Mouse (Mus musculus) layer of hippocampus, postnatal 25 days (tissue): ENCODE measurements around the gene Zfp831. TPM values are rescaled to one million over a fixed set of nuclear protein-coding genes. Genes with fewer than 3 reads are reported as not detected.

Experiments used
- DNase-seq, 2 experiments: peaks; one replicate each; pipeline ENCODE4 v3.0.0; 2022; ENCODE audit warnings: mixed read lengths in 2 of 2, low spot score in 1 of 2; ENCODE audit errors: extremely low spot score in 1 of 2
- total RNA-seq, 2 experiments: library from RNA; stranded (reverse); gene quantifications; 2 replicates each; pipeline ENCODE4 v1.2.3; 2021

Gene Zfp831
- total RNA-seq, 2 experiments from 2014 or later: 18.8 to 20.0 TPM

DNA sequence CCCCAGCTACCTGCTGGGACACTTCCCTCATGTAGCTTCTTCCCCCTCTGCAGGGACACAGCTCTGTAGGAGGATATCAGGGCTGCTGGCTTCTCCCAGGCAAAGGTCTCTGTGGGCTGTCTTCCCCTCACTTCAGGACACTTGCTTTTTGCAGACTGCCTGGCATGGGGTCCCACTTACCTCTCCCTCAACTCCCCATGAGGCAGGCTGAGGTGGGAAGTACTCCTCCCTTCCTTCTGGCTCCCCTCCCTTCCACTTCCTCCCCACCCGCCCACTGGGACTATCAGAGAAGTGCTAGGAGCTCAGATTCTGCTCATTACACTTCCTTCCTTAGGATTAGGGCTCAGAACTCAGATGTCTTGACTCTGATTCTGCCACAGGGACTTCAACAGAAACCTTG, 6.6 kb upstream of the Zfp831 start:
- no peak for DNase-seq

DNA sequence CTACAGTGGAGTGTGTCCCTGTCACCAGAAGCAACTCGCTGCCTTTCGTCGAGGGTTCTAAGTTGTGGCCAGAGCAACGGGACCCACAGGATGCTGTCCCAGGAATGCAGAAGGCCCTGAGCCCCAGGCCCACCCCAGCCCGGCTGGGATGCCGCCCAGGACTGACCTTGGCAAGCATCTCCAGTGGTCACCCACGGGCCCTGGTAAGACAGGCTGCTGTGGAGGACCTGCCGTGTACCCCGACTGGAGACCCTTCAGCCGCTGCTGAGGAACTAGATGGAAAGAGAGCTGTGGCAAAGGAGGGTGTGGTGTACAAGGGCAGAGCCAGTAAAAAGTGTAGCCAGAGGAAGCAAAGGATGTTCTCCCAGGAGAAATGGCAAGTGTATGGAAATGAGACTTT, 1.6 kb downstream of the Zfp831 start:
- no peak for DNase-seq

DNA sequence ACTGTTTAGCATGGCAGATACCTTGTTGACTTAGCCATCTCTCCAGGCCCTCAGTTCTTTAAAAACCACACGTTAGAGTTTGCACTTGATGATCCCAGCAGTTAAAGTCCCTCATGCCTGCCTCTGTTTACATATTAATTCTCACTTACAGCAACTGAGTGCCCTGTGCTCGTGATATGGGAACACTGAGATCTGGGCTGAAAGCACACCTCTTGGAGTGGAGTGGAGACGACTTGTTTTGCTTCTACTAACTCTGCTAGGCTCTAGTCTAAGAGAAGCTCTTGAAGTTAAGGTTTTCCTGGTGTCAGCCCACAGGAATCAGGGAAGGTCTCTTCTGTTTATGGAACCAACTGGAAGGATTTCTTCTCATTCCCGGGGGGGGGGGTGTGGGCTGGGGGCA, 9.5 kb downstream of the Zfp831 start:
- DNase-seq: no peak

DNA sequence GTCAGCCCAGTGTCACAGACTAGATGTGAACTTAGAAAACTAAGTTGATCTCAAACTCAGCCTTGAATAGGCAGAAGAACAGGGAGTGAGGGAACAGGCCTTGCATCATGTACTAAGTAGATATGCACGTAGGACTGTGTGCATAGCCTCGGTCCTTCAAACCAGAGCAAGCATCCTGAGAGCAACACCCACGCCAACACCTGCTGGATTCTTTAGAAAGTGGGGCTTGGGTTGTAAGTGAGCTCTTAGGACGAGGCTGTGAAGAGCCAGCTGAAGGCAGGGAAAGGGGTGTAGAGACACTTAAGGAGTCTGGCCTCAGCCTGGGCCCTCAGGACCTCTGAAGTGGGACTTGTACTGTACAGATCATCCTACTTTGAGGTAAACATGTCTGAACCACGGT, 12.0 kb downstream of the Zfp831 start:
- no peak for DNase-seq

DNA sequence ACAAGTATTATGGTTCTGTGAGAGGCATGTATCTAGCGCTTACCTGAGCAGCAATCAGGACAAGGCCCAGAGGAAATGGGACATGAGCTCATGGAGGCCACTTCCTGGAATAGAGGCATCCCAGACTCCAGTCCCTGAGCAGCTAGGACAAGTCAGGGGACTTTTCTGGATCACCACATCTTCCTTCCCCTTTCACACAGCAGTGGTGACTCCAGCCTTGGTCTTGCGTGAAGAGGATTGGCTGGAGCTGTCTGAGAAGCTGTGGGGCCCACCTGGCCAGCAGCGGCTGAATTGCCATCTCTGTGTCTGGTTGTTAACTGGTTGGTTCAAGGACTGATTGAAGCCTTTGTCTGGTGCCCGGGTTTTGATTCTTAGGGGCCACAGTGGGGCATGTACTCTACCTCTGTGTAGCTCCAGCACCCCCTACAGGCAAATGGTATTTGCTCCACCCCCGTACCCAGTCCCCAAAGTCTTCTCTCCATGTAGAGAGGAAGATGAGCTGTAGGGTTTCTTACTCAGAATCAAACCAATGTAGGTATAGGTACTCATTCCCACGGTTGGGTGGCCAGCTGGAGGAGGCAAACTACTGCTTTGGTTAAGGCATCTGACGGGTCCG, 15.0 kb downstream of the Zfp831 start:
- peak in 1 of 2 experiments; percentile 28 for DNase-seq

DNA sequence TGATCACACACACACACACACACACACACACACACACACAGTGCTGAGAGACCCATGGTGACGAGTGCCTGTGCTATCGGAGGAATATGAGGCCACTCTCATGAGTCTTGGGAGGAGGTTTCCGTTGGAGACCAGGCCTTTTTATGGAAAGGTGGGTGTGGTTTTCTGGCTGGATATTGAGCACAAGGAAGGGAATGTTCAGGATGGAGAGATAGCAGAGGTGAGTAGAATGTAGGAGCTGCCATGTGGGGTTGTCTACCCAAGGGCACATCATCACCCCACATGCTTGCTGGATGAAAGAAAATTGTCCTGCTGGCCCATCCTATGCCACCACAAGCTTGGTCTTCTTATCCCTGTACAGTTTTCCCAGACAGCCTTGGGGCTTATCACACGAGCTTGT, 16.5 kb downstream of the Zfp831 start:
- DNase-seq: no peak

DNA sequence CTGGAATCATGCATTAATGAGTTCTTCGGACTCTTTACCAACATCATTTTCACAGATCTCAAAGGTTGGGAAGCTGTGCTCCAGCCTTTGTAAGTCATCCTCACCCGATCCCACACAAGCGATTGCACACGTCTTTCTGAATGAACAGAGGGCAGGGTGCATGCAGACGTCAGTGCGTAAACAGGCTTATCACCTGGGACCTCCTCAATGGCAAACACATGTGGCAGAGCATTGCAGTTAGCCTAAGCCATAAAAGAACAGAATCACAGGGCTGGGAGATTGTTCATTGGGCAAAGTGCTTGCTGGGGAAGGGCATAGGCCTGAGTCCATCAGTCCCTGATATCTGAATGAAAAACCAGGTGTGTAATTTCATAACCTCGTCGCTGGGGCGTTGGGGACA, 17.0 kb downstream of the Zfp831 start:
- no peak for DNase-seq

DNA sequence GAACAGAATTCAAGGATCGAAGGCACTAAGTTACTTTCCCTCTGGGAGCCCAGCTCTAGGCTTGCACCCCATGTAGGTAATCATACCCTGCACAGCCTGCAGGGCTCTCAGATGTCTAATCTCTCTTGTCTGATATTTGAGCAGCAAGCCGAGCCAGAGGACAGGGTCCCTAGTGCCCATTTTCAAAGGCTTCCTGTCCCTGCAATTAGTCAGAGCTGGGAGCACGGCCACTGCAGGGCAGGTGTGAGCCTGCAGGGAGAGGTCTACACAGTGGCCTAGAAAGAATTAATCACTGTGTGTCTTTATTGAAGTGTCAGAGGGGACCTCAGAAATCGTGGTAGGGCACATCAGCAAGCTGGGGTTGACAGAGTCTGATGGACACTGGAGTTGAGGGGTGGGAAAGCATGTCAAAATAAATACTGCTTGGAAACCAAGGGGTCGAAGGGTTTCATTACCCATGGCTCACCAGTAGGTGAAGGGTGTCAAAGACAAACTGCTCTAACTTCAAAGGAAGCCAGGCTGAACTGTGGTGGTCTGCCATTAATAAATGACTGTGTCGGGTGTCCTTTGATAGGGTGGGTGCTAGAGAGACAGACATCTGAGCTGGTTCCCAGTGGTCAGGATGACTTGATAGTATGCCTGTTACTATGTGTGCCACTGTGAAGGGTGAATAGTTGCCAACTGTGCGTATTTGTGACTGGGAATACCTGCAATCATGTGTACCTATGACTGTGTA, 18.3 kb downstream of the Zfp831 start:
- no peak for DNase-seq

DNA sequence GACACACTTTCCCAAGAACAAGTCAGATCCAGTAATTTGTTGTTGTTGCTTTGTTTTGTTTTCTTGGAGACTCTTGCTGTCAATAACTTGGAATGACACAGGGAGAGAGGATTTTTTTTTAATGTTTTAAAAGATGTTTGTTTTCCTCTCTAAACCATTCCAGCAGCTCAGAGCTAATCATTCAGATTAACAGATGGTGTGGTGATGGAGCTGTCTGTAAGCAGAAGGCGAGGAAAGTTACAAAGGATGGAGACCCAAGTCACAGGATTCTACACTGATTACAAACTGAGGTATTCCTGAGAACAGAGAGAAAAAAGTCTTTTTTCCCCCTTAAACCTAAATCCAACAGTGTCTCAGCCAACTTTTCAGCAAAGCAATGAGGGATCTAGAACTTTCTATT, 19.3 kb downstream of the Zfp831 start:
- no peak for DNase-seq

DNA sequence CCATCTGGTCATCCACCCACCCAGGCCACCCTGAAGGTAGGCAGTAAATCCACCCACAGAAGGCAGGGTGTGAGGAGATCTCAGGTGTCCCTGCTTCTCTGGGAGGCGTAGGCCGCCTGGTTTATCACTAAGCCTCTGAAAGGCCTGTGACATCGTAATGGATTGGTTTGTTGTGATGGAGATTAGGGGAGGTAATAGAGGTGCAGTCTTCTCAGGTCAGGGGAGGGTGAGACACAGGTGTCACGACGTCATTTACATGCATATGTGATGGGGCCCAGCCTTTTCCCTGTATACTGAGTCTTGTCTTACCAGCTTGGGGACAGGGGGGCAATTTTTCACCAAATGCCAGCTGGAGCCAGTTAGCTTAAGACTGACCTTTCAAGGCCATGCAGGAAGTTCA, 22.1 kb downstream of the Zfp831 start:
- no peak for DNase-seq

DNA sequence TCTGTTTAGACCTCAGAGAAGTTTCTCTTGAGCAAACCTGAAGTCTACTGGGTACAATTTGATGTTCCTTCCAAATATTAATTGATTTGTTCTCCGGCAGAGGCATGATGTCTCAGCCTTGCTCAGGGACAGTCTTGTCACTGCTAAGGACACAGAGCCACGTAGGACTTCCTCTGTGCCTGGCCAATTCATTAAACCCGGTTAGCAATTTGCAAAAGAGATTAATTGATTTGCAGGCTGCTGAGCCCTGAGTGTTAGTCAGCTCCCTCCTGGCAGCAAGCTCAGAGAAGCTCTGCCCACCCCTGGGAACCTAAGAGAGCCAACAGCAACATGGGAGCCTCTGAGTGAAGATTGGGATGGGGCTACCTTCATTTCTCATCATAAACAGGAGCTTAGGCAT, 25.5 kb downstream of the Zfp831 start:
- DNase-seq: no peak

DNA sequence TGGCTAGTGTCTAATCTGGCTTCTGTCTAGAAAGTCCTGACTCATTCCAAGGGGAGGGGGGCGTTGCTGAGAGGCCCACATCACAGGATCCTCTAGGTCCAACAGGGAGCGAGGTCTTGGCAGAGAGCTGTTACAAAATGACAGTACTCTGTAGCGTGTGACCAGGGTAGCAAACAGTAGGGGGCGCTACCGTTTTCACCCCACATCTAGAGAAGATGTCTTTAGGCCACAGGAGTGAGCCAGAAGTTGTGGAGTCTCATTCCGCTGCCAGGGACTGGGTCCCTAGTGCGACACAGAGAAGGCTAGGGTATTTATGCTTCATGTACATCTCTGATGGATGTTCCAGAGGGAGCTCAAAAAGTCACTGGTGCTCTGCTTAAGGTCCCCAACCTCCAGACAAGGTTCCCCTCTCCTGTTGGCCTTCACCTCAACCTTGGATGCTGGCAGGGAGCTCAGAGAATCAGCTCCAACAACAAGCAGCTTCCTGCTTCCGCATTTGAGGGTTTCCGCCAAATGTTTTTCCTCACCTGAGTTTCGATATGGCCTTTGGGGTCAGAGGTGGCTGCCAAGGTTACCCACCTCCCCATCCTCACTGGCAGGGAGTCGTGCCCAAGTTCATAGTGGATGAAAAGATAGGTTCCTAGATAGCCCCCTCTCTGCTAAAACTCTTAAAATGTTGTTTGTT, 29.3 kb downstream of the Zfp831 start:
- DNase-seq: peak in 1 of 2 experiments; percentile 29

DNA sequence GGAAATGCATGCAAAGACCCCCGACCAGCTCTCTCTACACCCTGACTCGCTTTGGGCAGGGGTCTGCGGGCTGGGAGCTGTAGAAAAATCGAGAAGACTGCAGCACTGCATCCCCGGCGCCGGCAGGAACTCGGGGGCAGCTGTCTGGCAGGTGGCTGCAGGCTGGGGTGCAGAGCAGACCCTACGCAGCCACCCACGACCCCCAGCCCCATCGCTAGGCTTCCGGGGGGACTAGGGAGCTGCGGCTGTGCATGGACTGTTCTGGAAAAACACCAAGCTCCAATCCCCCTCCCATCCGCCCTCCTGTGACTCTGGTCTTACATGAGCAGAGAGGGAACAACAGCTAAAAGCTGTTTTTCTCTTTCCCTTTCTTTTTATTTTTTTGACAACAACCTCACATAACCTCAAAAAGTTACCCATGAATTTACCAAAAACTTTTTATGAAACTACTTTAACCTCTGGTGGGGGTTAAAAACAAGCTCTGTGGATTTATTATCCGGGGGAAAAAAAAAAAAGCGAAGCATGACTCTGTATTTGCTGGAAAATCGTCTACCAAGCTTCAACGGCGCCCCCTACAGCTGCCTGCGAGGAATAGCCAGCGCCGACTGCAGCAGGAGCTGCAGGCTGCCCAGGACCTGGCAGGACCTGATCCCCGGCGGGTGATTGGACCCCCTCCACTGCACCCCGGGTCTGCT, 30.4 kb downstream of the Zfp831 start:
- DNase-seq: peak; percentile 83 to 98

DNA sequence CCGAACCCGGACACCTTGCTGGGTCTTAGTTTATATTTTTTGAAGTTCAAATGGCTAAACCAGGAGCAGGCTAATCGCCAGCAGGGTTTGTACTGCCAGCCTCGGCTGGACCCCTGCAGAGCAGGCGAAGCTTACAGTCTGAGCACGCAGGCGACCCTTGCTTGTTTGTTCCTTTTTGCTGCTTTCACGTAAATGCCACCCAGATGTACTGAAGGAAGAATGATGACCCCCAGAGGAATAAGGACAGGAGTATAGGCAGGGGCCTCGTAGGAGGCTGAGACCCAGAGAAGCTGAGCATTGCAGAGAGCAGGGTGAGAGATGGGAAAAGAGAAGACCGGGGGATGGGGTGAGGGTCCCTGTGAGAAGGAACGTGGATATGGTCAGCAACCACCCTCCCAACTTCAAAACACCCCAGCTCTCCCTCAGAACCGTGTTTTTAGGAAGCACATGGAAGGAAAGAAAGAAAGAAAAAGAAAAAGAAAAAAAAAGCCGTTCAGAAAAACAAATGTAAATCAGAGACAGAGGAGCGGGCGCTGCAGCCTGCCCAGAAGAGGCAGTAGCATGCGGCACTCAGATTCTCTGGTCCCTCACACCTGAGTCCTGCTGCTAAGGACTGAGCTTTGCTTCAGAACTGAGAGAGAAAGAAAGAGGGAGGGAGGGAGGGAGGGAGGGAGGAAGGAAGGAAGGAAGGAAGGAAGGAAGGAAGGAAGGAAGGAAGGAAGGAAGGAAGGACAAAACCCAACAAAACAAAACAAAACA, 31.1 kb downstream of the Zfp831 start:
- no peak for DNase-seq

DNA sequence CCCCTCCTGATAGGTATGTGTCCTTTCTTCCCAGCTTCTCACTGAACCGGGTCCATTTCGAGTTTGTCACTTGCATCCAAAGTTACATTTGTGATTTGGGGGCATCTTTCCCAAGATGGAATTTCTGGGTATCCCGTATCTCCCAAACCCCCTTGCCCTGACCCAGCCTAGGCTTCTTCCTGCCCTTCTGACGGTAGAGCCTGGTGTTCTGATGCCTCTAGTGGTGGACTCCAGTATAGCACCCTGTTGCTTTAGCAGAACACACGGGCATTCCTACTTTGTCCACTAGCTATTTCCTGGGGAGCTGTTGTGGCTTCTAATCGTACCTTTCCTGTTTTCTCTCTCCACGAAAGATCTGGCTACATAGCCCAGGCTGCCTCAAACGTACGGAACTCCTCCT, 32.3 kb downstream of the Zfp831 start:
- DNase-seq: peak; percentile 70 to 90

DNA sequence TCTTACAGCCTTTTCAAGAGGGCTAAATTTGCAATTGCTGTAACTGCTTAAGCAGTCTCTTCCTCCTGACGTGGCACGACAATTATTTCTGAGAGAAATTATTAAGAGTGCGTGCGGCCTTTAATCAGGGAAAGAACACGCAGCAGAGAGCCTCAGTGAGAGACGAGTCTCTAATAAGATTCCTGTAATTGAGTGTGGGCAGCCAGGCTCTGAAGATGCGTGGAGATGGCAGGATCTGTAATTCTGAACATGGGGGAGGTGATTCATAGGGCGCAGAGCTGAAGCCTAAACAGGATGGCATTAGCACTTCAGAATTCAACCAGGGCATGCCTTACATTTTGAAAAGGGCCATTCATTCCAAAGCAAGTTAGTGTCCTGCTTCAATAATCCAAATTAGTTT, 58.0 kb downstream of the Zfp831 start:
- DNase-seq: no peak

DNA sequence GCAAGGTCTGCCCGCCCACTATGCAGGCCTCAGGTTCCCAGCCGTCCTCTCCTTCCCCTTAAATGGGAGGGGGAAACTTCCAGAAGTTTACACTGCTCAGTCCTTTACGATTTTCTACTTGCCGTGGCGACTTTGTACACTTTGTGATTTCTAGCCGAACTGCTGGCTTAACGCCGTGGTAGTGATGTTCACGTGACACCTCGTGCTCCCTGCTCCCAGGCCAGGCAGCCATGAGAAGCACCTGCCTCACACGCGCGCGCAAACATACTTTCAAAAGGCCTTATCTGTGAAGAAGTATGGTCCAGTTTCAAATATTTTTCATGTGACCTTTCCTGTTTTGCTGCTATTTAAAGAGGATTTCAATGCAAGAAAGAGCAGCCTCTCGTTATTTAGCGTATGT, 63.8 kb downstream of the Zfp831 start:
- DNase-seq: no peak

DNA sequence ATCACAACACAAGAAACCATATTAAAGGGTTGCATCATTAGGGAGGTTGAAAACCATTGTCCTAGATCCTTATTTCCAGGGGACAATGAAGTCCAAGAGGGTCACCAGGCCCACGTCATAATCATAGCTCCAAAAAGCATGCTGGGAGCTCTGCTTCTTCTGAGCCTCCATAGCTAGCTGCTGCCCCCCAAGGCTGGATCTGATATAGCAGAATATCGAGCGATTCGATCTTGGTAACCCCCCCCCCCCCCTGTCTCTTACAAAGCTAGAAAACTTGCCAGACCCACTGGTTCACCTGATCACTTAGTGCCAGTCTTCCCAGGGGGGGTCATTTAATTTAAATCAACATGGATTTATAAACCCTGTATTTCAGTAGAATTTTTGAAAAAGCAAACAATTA, 65.3 kb downstream of the Zfp831 start:
- no peak for DNase-seq

DNA sequence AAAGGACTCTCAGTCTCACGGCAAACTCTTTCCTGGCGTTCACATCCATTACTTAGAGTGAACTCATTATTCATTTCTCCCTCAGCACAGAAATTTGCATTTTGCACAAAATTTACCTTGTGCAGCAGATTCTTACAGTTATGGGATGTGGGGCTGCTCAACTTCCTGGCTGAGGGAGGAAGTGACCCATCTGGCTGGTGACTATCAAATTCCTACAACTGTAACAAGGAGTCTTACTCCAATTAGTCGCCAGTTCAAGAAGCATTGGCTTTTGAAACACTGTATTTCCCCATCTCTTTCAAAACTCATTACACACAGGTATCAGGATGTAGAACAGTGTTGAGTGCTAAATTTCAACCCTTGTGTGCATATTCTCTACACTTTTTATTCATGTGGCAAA, 66.9 kb downstream of the Zfp831 start:
- DNase-seq: no peak

DNA sequence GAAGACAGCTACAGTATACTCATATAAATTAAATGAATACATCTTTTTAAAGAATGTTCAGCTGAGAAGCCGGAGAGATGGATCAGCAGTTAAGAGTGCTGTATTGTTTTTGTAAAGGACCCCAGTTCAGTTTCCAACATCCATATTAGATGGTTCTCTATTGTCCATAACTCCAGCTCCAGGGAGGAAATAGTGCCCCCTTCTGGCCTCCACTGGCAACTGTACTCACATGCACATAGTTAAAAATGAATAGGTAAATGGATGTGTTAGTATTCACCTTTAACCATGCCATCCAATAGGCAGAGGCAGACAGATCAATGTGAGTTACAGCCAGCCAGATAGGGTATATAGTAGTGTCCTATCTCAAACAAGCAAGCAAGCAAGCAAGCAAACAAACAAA, 68.7 kb downstream of the Zfp831 start:
- no peak for DNase-seq

DNA sequence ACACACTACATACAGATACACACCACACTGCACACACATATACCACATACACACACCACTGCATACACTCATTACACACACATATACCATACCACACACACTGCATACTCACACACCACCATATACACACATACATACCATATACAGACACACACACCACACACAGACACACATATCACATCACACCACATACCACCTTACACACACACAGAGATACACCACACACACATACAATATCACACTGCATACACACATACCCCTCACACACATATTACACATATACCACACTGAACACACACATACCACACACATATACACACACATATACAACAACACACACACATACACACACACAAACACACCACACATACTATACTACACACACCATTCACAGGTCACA, 72.6 kb downstream of the Zfp831 start:
- no peak for DNase-seq
